Mouse (Mus musculus) testis, postnatal 14 days (tissue): ENCODE results near the gene Pparg.

ENCODE experiments used
- DNase-seq: peaks from one replicate; pipeline ENCODE4 v3.0.0; 2021; ENCODE audit warnings: low spot score

Pparg gene

GRCm38 (mm10) chr6:115506425-115506824 is 145.7 kb downstream of the Pparg start:
- no peak for DNase-seq

GRCm38 (mm10) chr6:115511447-115511846 is 150.7 kb downstream of the Pparg start:
- DNase-seq: no peak

GRCm38 (mm10) chr6:115513207-115513606 is 152.5 kb downstream of the Pparg start:
- DNase-seq: no peak

- no peak for DNase-seq
Measured at GRCm38 (mm10) chr6:115517904-115518303, 157.2 kb downstream of the Pparg start.

GRCm38 (mm10) chr6:115518352-115518751 is 157.6 kb downstream of the Pparg start:
- no peak for DNase-seq

GRCm38 (mm10) chr6:115519275-115519699 is 158.5 kb downstream of the Pparg start:
- DNase-seq: no peak

- DNase-seq: no peak
Measured at GRCm38 (mm10) chr6:115521923-115522322, 161.2 kb downstream of the Pparg start.

- no peak for DNase-seq
Measured at GRCm38 (mm10) chr6:115522691-115523146, 162.0 kb downstream of the Pparg start.

- no peak for DNase-seq
Measured at GRCm38 (mm10) chr6:115523201-115523600, 162.4 kb downstream of the Pparg start.

- no peak for DNase-seq
Measured at GRCm38 (mm10) chr6:115524449-115524990, 163.8 kb downstream of the Pparg start.

GRCm38 (mm10) chr6:115527418-115527817 is 166.7 kb downstream of the Pparg start:
- no peak for DNase-seq

GRCm38 (mm10) chr6:115528372-115528771 is 167.6 kb downstream of the Pparg start:
- no peak for DNase-seq

GRCm38 (mm10) chr6:115534617-115535016 is 173.9 kb downstream of the Pparg start:
- no peak for DNase-seq

GRCm38 (mm10) chr6:115536169-115536568 is 175.4 kb downstream of the Pparg start:
- no peak for DNase-seq

- peak; percentile 77 for DNase-seq
Measured at GRCm38 (mm10) chr6:115538645-115539429, 178.1 kb downstream of the Pparg start.
